Mouse (Mus musculus): Measurements from ENCODE around the gene Trappc5.

- TF ChIP-seq POLR2A (IDR thresholded peaks at IDR 0.05; ENCODE audit: control insufficient read depth in 1 of 2, insufficient read depth in 1 of 2, low read depth in 1 of 2, low read length in 2 of 2, poor library complexity in 1 of 2): no peak
- no peak for TF ChIP-seq CTCF (IDR thresholded peaks at IDR 0.05 in 2 of 3, conservative IDR thresholded peaks at IDR 0.05 in 1 of 3; ENCODE audit: control insufficient read depth in 1 of 3, insufficient read depth in 1 of 3, low read depth in 2 of 3, low read length in 3 of 3, poor library complexity in 1 of 3, severe bottlenecking in 1 of 3)
- TF ChIP-seq MAX (IDR thresholded peaks at IDR 0.05; ENCODE audit: low read length): no peak
- TF ChIP-seq ZC3H11A (IDR thresholded peaks at IDR 0.05; ENCODE audit: low read depth, low read length): no peak
These were observed 10.6 kb upstream of the Trappc5 start, which contains the start of gene Mcemp1 for GRCm38 (mm10) chr8:3665507-3665906.

All from MEL (cell line).